Mouse (Mus musculus): ENCODE results near the gene Sulf2.
"Not testable (repeated sequence)": the region's sequence is repeated elsewhere in the genome, so short reads cannot be mapped to it uniquely, and the experiment has no call there.

Sulf2 gene

DNA sequence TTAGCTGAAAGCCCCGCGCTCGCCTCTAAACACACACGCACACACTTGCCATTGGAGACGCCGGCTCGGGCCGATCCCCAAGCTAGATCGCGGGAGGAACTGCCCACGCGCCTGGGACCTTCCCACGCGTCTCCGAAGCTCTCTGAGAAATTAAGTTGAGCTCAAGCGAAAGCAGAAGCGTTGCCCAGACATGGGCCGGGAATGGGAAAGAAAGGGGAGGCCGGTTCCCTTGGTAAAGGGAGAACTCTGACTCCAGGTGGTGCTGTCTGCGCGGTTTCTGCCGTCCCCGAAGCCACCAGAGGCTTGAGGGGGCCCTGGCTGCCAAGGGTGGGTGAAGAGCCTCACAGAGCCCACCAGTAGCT, at the start of gene Sulf2:
Sulf2 (minus strand) TSS at position 210 of the 362 bp plus-strand sequence.
- no peak for DNase-seq (ENCODE audit: low read depth)

DNA sequence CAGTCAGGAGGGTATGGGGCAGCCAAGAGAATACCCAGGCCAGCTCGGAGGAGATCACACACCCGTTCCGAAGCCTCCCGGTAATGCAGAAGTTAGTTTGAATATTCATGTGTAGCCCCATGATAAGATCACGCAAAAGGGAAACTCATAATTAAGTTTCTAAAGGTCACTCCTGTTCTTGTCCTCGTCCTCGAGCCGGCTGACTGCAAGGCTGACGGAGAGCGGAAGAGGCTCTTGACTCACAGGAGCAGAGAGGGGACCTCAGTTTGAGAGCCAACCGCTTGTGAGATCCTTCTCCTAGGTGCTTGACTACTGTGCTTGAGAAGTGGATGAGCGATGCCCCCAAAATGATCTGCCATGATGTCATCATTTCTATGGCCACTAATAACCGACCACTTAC, 48.7 kb upstream of the Sulf2 start:
- DNase-seq (ENCODE audit: low read depth) = no peak

- no peak for DNase-seq (ENCODE audit: low read depth)
Observed at GRCm38 (mm10) chr2:166203647-166204046, 48.2 kb upstream of the Sulf2 start.

- DNase-seq (ENCODE audit: low read depth) = no peak
Observed at GRCm38 (mm10) chr2:166197964-166198363, 42.5 kb upstream of the Sulf2 start.

- DNase-seq (ENCODE audit: low read depth) = no peak
Observed at GRCm38 (mm10) chr2:166197064-166197463, 41.6 kb upstream of the Sulf2 start.

DNA sequence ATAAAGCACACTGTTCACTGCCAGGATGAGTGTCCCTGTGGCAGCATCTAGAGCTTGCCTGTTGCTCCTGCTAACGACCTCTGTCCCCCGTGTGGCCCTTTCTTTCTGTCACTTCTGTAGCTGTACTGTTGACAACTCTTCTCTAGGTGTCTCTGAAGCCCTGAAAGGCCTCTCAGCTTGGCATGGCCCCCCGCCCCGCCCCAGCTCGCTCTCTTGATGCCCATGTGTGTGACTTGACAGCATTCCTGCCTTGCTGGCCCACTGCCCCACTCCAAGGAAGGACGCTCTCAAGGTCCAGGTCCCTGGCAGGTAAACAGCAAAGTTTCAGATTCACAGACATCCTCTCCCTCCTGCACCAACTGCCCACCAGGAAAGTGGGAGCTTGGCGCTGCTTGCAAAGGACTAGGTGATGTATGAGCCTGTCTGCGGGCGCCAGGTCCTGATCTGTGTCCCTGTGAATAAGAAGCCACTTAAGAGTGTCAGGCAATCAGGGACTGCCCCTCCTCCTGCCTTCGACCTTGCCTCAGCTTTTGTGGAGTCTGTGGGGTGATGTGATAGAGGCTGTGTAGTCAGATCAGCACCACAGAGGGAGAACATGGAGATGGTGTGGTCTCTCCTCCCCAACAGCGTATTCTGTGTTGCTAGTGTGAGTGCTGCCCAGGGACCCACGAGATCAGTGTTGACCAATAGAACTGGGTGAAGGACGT, 40.8 kb upstream of the Sulf2 start:
- no peak for DNase-seq (ENCODE audit: low read depth)

DNA sequence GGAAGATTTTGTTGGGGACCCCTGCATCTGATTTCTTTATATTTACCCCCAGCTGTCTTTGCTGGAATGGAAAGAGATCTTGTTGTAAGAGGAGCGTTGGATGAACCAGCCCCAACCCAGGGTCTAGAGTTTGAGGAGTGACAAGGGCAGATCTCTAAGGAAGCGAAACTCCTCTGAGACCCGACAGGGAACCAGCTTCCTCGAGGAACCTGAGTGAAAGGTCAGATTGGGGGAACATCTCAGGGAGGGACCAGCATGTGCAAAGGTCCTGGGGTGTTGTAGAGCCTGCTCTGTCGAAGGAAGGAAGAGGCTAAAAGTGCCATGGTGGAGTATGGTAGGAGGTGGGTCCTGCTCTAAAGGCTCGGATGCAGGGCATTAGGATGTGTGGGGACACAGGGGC, 39.6 kb upstream of the Sulf2 start:
- DNase-seq (ENCODE audit: low read depth) = no peak

DNA sequence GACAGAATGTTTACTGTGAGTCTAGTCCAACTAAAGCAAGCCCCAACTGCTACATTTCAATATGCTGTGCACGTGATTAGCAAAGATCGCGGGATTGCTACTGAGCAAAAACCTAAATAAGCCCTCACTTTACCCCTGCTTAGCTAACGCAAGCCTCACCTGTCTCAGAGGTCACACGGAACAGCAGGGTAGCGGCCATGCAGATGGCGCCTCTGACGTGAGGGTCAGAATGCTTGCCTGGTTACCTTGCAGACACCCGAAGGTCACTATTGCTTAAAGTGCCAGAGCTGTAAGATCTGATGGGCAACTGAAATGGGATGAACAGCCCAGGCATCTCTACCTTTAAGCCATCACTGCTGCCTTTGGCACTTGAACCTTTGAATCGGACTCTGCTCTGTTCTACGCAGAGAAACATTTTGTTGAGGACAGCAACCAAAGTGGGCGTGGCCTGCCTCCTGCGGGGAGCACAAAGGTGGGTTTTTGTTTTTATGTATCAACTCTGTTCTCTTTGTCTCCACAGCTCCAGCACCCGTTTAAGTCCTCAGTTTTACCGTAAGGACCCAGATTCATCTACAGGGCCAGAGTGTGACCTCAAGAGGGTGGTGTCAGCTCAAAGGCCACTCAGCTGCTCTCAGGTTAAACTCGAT, 38.8 kb upstream of the Sulf2 start:
- no peak for DNase-seq (ENCODE audit: low read depth)

- no peak for DNase-seq (ENCODE audit: low read depth)
Observed at GRCm38 (mm10) chr2:166193509-166193908, 38.0 kb upstream of the Sulf2 start.

- DNase-seq (ENCODE audit: low read depth) = no peak
Observed at GRCm38 (mm10) chr2:166190816-166191215, 35.4 kb upstream of the Sulf2 start.

GRCm38 (mm10) chr2:166189191-166189590, 33.7 kb upstream of the Sulf2 start:
- no peak for DNase-seq (ENCODE audit: low read depth)

- DNase-seq (ENCODE audit: low read depth) = not testable (repeated sequence)
Observed at GRCm38 (mm10) chr2:166187874-166188453, 32.5 kb upstream of the Sulf2 start.

DNA sequence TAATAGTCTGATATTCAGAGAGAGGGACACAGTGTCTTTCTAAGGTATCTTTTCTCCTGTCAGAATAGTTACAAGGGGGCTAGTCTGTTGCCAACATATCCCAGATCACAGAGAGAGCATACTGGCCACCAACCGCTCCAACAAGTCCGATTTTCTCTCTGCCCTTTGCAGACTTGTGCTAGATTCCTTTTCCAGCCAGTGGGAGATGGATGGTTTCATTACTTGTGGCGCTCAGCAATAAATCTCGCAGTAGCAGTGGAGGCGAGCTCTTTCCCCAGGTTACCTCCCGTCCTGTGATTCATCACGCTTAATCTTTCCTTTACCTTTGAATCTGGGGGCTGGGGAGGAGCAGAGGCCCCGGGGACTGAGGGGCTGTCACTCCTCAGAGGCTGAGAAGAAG, 31.9 kb upstream of the Sulf2 start:
- not testable (repeated sequence) for DNase-seq (ENCODE audit: low read depth)

DNA sequence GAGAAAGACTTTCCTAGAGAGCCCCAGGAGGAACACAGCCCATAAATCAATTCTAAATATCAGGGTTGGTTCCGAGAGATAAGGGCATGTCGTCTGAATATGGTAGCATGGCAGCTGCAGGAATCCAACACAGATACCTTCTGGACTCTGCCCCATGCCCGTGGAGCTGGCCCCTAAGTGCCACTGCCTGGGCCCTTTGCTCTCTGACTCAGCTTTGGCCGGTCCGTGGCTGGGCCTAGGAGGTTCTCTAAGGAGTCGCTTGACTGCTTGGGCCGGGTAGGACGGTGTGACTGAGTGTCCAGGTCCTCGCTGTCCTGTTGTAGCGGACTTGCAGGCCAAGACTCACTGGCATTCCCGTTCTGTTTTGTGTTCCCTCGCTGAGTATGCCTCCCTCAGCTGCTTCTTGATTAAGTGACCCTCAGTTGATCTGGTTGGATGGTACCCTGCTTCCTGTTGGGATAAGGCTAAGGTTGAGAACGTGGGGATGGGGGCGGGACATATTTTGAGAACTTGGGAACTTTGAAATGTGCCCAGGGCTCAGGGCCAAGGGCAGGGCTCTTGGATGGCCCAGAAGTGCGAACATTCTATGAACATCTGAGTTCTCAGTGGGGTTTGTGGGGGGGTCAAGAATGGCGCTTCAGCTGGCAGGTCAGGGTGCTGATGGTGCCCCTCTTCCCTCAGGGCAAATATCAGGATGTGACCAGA, 30.9 kb upstream of the Sulf2 start:
- DNase-seq (ENCODE audit: low read depth) = no peak

- DNase-seq (ENCODE audit: low read depth) = no peak
Observed at GRCm38 (mm10) chr2:166185768-166186167, 30.3 kb upstream of the Sulf2 start.

DNA sequence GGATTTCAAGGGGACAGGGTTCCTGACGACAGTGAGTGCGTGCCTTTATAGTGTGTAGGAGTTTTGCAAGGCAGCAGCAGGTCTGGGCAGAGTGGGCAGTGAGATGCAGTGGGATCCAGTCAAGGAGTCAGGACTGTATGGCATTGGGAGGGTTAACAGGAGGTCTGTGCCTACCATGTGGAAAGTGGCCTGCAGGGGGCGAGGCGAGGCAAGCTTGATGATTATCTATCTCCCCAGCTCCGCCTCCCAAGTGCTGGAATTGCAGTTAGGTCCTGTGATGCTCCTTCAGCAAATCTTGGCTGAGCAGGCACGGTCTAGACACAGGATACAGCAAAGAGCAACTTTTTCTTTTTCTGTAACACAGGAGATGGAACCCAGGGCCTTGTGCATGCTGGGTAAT, 29.0 kb upstream of the Sulf2 start:
- peak; percentile 35 for DNase-seq (ENCODE audit: low read depth)

DNA sequence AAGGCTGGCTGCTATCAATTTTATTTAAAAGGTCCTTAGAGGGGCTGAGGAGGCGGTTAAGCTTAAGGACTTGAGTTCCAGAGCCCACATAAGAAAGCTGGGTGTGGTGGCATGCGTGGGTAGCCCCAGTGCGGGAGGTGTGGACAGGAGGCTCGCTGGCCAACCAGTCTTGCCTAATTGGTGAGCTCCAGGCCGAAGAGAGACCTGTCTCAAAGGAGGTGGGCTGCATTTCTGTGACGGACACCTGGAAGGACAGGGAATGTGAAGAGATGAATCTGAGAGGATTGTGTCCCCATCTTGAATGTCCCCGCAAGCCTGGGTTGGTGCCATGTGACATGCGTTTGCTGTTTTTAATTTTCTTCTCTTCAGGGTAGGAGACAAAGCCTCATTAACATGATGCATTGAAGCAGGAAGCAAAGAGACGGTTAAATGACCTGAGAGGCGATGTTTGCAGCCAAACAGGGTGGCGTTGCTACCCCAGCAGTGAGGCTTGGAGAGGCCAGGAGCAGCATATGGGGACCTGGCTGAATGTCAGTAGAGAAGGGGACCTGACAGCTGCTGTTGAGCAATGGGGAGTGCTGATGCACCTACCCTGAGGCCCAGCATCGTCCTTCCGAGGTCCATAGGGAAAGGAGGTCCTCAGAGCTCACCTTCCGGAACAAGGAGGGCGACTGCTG, 26.7 kb upstream of the Sulf2 start:
- DNase-seq (ENCODE audit: low read depth) = no peak

- no peak for DNase-seq (ENCODE audit: low read depth)
Observed at GRCm38 (mm10) chr2:166180744-166181508, 25.5 kb upstream of the Sulf2 start.

- no peak for DNase-seq (ENCODE audit: low read depth)
Observed at GRCm38 (mm10) chr2:166180136-166180649, 24.7 kb upstream of the Sulf2 start.

DNA sequence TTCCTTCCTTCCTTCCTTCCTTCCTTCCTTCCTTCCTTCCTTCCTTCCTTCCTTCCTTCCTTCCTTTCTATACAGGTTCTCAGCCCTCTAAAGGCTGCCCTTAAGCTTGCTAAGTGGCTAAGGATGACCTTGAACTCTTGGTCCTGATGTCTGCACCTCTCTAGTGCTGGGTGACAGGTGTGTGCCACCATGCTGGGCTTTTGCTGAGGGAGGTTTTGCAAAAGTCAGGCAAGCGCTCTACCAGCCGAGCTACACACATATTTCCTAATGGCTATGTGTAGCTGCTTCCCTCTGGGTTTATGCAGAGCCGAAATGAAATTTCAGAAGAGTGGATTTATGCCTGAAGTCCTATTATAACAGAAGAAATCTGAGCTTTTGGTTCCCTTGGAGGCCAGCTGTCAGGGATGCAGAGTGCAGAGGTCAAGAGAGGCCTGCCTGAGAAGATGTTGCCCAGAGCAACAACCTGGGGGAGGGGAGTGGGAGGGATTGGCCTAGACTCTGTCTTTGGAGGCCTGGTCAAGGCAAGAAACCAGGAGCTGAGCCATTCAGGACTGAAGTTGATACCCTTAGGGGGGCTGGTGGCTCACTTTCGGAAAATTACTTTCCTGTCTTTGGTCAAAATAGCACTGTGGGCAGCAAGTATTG, 24.1 kb upstream of the Sulf2 start:
- no peak for DNase-seq (ENCODE audit: low read depth)

Measured in 416B (cell line).